Mouse (Mus musculus) heart, postnatal 0 days (tissue): ENCODE measurements around the gene Ptges3l.

Experiments
- CTCF ChIP-seq: IDR thresholded peaks from 2 replicates; pipeline ENCODE4 v1.5.1; 2016; ENCODE audit warnings: antibody characterized with exemption, control low read depth, low read depth
- EP300 ChIP-seq: IDR thresholded peaks from 2 replicates; pipeline ENCODE4 v1.6.1; 2016; ENCODE audit warnings: antibody characterized with exemption, low read depth

GRCm38 (mm10) chr11:101416433-101417100 is 8.6 kb downstream of the Ptges3l start:
- TF ChIP-seq CTCF (no peak), EP300 (no peak)
